Mouse (Mus musculus): Measurements from ENCODE around the gene Ell.

GRCm38 (mm10) chr8:70500386-70501301 is 38.6 kb upstream of the Ell start:
- no peak for TF ChIP-seq POLR2A (IDR thresholded peaks at IDR 0.05; ENCODE audit: borderline replicate concordance, control insufficient read depth, low read depth, low read length)
- TF ChIP-seq CTCF (IDR thresholded peaks at IDR 0.05; ENCODE audit: control insufficient read depth, insufficient read depth, low read length): no peak

Measured in bone marrow, adult 2 months (tissue).